Mouse (Mus musculus): Measurements from ENCODE around the gene Gm7030.
"Not testable (repeated sequence)": the region's sequence is repeated elsewhere in the genome, so short reads cannot be mapped to it uniquely, and the experiment has no call there.

Gm7030 gene

DNA sequence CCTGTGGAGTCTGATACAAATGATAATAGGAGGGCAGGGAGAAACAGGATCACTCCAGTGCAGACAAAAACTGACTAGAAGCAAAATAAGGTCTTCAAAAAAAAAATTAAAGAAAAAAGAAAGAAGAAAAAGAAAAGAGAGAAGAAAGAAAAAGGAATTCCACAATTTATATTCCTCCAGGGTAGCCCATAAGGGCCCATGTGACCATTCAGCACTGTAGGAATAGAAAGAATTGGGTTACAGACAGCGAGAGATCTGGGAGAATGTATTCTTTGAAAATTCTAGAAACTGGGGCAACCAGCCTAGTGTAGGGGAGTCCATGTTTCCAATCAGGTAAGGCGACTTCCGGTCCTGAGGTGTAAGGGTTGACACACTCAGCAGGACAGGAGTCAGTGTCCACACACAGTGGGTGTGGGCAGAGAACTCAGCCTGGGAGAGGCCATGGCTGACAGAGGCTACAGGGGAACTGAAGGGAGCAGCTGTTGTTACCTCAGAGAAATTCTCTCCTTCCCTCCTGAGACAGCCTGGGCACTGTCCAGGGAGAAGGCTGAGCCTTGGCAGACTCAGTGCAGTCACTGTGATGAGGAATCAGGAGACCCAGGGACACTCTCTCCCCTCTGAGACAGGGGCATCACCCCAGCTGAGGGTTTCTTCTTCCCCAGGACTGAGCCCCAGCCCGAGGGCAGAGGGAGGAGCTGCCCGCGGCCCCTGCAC lies 46.5 kb downstream of the Gm7030 start:
- DNase-seq (ENCODE audit: low spot score): not testable (repeated sequence)

- DNase-seq (ENCODE audit: low spot score): not testable (repeated sequence)
Observed at GRCm38 (mm10) chr17:36081901-36082300, 47.3 kb downstream of the Gm7030 start.

DNA sequence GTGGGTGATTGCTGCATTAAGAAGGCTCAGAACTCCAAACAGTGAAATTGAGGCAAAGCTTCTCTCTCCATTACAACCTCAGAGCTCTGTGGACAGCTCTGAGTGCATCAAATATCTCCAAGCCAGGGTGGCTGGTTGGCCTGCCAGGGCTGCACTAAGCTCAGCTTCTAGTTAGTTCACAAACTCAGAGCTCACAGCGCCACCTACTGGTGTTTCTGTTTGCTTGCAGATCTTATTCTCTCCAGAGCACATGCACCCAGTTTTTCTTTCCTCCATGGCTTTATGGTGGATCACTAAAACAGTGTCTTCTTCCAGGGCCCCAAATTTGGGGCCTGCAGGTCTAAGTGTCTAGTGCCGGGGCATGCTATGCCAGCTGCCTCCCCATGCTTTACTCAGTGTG lies 68.4 kb downstream of the Gm7030 start:
- DNase-seq (ENCODE audit: low spot score): peak; percentile 89

Data from T-cell, adult 2 months (primary cell).